Mouse (Mus musculus): ENCODE measurements around the gene Mfge8. TPM values are rescaled to one million over a fixed set of nuclear protein-coding genes. Genes with fewer than 3 reads are reported as not detected.
A peak's percentile ranks its signal among the peaks of the same experiment; 100 is the strongest.

Gene Mfge8
- total RNA-seq (2018; cell fraction: chromatin; rRNA removed), result 100 to 1,000 TPM in 3 of 26 experiments, 10 to 100 TPM in 10, 1 to 10 TPM in 13; 1.1 to 141 (median 10.1) TPM
- total RNA-seq (2018; cell fraction: cytosol; rRNA removed), result 100 to 1,000 TPM in 13 of 26 experiments, 10 to 100 TPM in 13; 33.1 to 227 (median 89.2) TPM
- total RNA-seq (2018; cell fraction: nucleus; rRNA removed), result 100 to 1,000 TPM in 11 of 26 experiments, 10 to 100 TPM in 15; 25.7 to 178 (median 67.5) TPM
- polyA plus RNA-seq (2018), result 152 to 229 TPM (median 154 TPM) in 3 replicates

DNA sequence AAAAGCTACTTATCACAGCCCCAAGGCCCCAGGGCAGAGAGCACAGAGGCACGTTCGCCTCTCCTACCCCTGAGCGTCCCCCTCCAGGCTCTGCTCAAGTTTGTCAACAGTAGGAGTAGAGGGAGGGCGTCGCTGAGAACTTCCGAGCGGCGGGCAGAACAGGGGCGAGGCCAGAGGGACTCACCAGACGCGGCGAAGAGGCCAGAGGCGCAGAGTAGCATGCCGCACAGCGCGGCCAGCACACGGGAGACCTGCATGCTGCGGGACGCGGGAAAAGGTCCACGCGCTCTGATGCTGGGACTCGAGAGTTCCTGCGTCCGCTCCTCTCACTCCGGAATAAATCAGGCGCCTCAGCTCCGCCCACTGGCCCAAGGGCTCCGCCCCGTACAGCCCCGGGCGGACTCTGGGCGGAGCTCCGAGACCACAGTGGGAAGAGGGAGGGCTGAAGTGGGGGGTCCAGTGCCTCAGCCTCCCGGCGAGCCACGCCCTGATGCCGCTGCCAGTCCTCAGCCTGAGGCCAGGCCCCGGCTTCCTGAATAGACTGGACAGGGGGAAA, at the start of gene Mfge8:
Gene Mfge8 (minus strand): TSS at position 350 of the 556 bp plus-strand sequence.
- H3K27ac ChIP-seq, result no peak within 1 kb of the TSS
- no peaks in the 10 kb centered on the region for H3K79me2 ChIP-seq (ENCODE audit: inconsistent target)
- WGBS (ENCODE audit: missing documents), result 1% methylated on average over 39 of the region's 39 CpGs

DNA sequence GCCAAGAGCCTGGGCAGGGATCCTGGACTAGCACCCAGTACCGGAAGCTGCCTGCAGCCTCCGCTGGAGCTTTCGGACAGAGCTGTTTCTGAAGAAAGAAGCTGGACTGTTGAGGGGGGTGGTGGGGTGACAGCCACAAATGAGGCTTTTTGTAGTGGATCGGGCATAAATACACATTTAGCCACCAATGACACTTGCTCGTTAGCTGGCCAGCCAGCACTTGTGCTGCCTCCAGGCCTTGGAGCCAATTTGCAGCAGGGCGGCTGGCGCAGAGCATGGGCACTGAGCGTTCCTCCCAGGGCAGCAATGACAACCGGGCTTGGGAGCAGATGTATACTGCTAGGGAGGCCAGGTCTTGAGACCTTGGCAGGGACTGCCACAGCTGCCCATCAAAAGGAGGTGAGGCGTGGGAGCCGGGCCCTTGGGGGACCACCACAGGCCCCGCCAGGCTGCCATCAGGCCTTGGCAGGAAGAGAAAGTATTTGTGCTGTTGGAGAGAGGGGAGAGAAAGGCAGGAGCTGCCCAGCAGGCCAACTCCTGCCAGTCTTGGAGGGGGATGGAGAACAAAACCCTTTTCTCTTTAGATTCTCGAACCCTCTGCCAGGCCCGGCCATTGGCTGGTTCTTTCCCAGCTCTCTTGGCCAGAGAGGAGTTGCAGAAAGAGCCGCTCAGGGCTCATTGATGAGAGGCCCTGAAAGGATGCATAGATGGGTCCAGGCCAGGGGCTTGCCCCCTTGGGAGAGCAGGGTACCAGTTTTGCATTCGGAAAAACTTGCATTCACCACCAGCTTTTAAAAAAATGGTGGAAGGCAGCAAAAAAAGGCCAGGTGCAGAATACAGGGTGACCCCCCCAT, 45.9 kb upstream of the Mfge8 start:
- 94% methylated on average over 16 of the region's 16 CpGs for WGBS (ENCODE audit: missing documents)
- no peaks in the 10 kb centered on the region for H3K79me2 ChIP-seq (ENCODE audit: inconsistent target)
- H3K27ac ChIP-seq, result no peak overlapping the region
- no peak overlapping the region for H3K4me3 ChIP-seq (ENCODE audit: inconsistent target)
- H3K36me3 ChIP-seq (ENCODE audit: inconsistent target), result no peaks in the 10 kb centered on the region

More for the DNA sequence above, at the start of gene Mfge8:
- H3K4me3 ChIP-seq (ENCODE audit: inconsistent target), result peak within 1 kb of the TSS; percentile 42
- H3K36me3 ChIP-seq (ENCODE audit: inconsistent target), result no peaks in the 10 kb centered on the region

DNA sequence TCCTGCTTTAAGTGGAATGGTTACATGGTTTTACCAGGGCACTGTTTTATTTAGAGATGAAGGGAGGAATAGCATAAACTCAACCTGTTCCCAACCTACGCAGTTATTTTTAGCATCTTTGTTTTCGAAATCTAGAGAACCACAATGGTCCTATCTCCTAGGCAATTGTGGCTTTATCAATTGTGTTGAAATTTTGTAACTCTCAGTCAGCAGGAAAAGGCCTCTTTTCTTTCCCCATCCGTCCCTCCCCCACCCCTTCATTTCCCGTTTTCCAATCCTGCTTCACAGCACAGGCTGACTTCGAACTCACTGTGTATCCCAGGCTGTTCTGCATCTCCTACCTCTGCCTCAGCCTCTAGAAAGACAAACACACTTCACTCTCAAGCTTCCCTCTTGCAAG, 45.1 kb upstream of the Mfge8 start:
- no peak overlapping the region for H3K4me3 ChIP-seq (ENCODE audit: inconsistent target)
- no peak overlapping the region for H3K27ac ChIP-seq
- WGBS (ENCODE audit: missing documents), result 6% methylated on average over 5 of the region's 5 CpGs
- no peaks in the 10 kb centered on the region for H3K36me3 ChIP-seq (ENCODE audit: inconsistent target)
- H3K79me2 ChIP-seq (ENCODE audit: inconsistent target), result no peaks in the 10 kb centered on the region

DNA sequence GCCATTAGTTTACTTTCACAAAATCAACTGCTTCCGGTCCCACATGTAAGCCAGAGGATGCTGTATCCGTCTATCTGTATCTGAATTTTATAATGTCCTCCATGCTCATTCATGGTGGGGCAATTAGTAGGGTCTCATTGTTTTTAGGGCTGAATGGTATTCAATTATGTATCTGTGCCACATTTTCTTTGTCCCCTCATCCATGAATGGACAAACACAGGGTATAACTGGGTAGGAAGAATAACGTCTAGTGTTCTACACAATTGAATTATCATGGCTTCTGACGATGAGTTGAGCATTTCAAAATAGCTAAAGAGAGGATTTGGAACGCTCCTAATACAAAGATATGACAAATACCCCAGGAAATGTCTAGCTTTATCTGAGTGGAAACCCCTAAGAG, 42.6 kb upstream of the Mfge8 start:
- Histone ChIP-seq H3K4me3 (ENCODE audit: inconsistent target) (no peak overlapping the region), H3K79me2 (ENCODE audit: inconsistent target) (no peaks in the 10 kb centered on the region), H3K36me3 (ENCODE audit: inconsistent target) (no peaks in the 10 kb centered on the region), H3K27ac (no peak overlapping the region)
- 72% methylated on average over 5 of the region's 5 CpGs for WGBS (ENCODE audit: missing documents)

DNA sequence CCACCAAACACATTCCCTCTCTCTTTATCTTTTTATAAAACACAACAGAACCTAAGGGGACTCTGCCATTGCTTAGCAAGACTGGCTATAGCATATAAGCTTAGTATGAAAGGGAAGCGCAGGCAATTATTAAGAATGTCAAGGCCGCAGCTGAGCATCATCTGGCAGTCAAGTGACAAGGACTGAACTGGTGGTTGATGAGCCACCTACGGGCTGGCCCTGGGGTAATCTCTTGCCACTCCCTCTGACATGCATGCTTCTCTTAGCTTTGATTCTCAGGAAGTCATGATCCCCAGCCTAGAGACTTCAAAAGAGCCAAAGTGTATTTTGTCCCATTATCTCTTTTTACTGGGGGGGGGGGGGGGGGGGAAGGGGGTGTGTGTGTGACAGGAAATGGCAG, 41.7 kb upstream of the Mfge8 start:
- H3K27ac ChIP-seq, result no peak overlapping the region
- WGBS (ENCODE audit: missing documents), result 73% methylated on average over 3 of the region's 3 CpGs
- H3K36me3 ChIP-seq (ENCODE audit: inconsistent target), result no peaks in the 10 kb centered on the region
- no peaks in the 10 kb centered on the region for H3K79me2 ChIP-seq (ENCODE audit: inconsistent target)
- no peak overlapping the region for H3K4me3 ChIP-seq (ENCODE audit: inconsistent target)

DNA sequence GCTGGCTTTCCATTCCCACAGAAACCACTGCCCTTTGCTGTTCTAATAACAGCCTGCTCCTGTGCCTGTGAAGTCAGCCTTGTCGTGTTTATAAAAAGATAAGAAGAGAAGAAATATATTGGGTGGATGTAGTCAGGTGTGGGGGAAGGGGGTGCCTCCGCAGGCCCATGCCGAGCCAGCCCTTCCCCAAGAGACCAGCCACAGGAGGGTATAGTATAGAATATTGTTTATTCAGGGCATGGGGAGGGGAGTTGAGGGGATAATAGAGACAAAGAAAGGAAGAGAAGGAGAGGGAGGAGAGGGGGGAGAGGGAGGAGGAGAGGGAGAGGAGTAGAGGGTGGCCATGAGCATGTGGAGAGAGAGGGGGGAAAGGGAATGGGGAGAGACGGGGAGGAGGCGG, 40.4 kb upstream of the Mfge8 start:
- Histone ChIP-seq H3K4me3 (ENCODE audit: inconsistent target) (no peak overlapping the region), H3K36me3 (ENCODE audit: inconsistent target) (no peaks in the 10 kb centered on the region), H3K79me2 (ENCODE audit: inconsistent target) (no peaks in the 10 kb centered on the region), H3K27ac (no peak overlapping the region)
- WGBS (ENCODE audit: missing documents), result 46% methylated on average over 3 of the region's 5 CpGs

DNA sequence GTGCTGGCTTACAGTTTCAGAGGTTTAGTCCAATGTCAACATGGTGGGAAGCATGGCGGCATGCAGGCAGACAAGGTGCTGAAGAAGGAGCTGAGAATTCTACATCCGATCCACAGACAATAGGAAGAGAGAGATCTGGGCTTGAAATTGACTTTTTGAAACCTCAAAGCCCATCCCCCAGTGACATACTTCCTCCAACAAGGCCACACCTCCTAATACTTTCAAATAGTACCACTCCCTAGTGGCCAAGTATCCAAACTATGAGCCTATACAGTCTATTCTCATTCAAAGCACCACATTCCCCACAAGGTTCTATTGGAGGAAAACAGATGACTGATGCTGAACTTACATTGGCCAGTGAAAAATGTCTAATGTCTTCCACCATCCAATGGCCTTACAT, 38.7 kb upstream of the Mfge8 start:
- H3K27ac ChIP-seq, result no peak overlapping the region
- H3K79me2 ChIP-seq (ENCODE audit: inconsistent target), result no peaks in the 10 kb centered on the region
- no peaks in the 10 kb centered on the region for H3K36me3 ChIP-seq (ENCODE audit: inconsistent target)
- no peak overlapping the region for H3K4me3 ChIP-seq (ENCODE audit: inconsistent target)
- 96% methylated on average over 2 of the region's 2 CpGs for WGBS (ENCODE audit: missing documents)

DNA sequence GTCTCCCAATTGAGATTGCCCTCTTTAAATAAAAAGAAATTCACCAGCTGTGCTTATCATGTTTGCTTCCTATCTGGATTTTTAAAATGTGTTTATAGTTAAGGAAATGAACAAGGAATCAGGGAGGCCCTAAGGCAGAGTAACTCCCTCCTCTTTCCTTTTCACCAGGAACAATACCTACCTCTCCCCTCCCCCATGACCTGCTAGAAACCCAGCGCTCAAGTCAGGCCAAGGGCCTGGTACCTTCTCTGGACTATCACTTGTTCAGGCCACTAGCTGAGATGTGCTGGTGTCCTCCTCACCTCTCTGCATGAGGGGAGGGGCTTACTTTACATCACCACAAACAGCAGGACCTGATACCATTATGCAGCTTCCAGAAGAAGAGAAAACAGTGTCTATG, 34.6 kb upstream of the Mfge8 start:
- Histone ChIP-seq H3K4me3 (ENCODE audit: inconsistent target) (no peak overlapping the region), H3K27ac (no peak overlapping the region), H3K79me2 (ENCODE audit: inconsistent target) (no peaks in the 10 kb centered on the region), H3K36me3 (ENCODE audit: inconsistent target) (no peaks in the 10 kb centered on the region)
- WGBS (ENCODE audit: missing documents), result 95% methylated on average over 1 of the region's 1 CpGs

DNA sequence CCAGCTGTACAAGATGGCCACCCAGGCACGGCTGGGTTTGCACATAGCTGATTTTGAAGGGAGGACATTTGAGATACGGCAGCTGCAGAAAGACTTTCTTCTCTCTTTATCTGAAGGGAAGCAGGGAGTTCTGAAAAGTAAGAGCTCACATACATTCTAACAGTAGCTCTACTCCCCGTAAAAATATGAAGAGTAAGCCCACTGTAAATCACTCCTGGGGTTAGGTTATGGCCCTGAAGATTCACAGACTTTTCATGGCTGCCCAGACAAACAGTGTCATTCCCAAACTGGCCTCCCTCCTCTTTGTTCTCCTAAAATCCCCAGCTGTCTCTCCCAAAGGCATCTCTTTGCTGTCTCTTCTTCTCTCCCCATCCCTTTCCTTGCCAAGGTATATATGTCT, 24.9 kb upstream of the Mfge8 start:
- no peak overlapping the region for H3K4me3 ChIP-seq (ENCODE audit: inconsistent target)
- no peak overlapping the region for H3K27ac ChIP-seq
- no peaks in the 10 kb centered on the region for H3K79me2 ChIP-seq (ENCODE audit: inconsistent target)
- no peaks in the 10 kb centered on the region for H3K36me3 ChIP-seq (ENCODE audit: inconsistent target)
- WGBS (ENCODE audit: missing documents), result 90% methylated on average over 2 of the region's 3 CpGs

DNA sequence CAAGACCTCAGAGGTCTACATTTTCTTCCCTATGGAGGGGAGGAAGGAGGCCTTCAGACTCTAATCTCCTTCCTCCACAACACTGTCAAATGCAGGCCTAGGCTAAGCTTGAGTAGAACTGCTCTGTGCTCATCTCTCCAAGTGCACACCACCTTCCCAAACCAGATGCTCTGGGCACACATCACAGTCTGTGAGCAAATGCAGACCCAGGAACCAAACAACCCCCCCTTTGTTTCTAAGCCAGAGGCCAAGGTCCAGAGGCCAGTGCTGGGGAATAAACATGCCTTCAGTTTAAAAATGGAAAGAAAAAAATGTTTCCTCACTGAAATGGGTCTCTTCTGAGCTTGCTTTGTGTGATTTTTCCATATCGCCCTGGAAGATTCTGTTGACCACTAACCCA, 22.9 kb upstream of the Mfge8 start:
- no peak overlapping the region for H3K27ac ChIP-seq
- no peaks in the 10 kb centered on the region for H3K36me3 ChIP-seq (ENCODE audit: inconsistent target)
- H3K79me2 ChIP-seq (ENCODE audit: inconsistent target), result no peaks in the 10 kb centered on the region
- 100% methylated on average over 1 of the region's 1 CpGs for WGBS (ENCODE audit: missing documents)
- no peak overlapping the region for H3K4me3 ChIP-seq (ENCODE audit: inconsistent target)

DNA sequence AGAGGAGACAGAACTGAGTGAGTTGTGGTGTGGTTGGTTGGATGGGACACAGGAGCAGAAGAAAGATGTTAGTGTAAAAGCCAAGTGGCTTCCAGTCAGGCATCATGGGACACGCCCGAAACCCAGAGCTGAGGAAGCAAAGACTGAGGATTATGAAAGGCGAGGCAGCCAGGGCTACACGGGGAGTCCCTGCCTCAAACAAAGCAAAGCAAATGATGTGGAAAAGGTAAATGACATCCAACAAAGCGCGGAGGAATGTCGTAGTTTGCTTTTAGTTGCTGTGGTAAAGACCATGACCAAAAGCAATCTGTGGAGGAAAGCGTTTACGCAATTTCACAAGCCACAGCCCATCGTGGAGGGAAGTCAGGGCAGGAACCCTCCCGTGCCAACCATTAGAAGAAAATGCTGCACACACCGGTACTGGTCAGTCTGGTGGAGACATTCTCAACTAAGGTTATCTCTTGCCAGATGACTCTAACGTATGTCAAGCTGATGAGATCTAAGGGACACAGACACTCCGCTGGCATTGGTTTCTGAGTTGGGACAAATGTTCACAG, 18.2 kb upstream of the Mfge8 start:
- Histone ChIP-seq H3K79me2 (ENCODE audit: inconsistent target) (no peaks in the 10 kb centered on the region), H3K4me3 (ENCODE audit: inconsistent target) (no peak overlapping the region), H3K27ac (no peak overlapping the region), H3K36me3 (ENCODE audit: inconsistent target) (no peaks in the 10 kb centered on the region)
- 36% methylated on average over 14 of the region's 14 CpGs for WGBS (ENCODE audit: missing documents)

DNA sequence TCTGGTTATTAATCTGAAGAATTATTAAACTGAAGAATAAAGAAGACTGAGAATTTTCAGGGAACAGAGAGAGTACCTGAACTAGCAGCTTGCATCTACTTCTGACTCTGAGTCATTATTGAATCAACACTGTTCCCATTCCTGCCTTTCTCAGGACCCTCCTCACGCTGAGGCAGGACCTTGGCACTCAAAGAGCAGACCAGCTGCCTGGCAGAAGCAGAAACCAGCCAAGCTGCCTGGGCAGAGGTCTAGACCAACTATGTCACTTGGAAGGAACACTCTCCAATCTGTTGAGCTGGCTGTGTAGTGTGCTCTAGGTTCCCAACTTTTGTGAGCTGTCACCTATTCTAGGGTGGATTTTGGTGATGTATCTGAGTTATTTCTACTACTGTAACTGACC, 10.5 kb upstream of the Mfge8 start:
- WGBS (ENCODE audit: missing documents), result 86% methylated on average over 1 of the region's 1 CpGs
- H3K79me2 ChIP-seq (ENCODE audit: inconsistent target), result no peaks in the 10 kb centered on the region
- no peaks in the 10 kb centered on the region for H3K36me3 ChIP-seq (ENCODE audit: inconsistent target)

DNA sequence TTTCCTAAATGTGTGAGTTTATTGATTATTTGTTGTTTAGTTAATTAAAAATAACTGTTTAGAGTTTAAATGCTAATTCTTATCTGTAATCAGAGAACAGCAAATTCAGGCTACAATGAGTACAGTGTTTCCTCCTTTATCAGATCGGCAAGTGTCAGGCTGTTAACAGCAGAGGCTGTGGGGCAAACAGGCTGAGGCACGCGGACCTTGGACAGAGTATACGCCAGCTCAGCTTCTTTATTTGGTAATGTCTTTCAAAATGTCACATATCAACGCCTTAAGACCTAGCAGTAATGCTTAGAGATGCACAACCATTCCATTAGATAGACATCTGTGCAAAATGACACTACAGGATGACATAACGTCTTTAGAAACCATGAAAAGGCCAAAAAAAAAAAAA, 662 bp upstream of the Mfge8 start:
- H3K4me3 ChIP-seq (ENCODE audit: inconsistent target), result no peak overlapping the region
- H3K79me2 ChIP-seq (ENCODE audit: inconsistent target), result no peaks in the 10 kb centered on the region
- no peak overlapping the region for H3K27ac ChIP-seq
- 59% methylated on average over 6 of the region's 6 CpGs for WGBS (ENCODE audit: missing documents)
- H3K36me3 ChIP-seq (ENCODE audit: inconsistent target), result no peaks in the 10 kb centered on the region

More for the DNA sequence above, 10.5 kb upstream of the Mfge8 start:
- Histone ChIP-seq H3K27ac (no peak overlapping the region), H3K4me3 (ENCODE audit: inconsistent target) (no peak overlapping the region)

DNA sequence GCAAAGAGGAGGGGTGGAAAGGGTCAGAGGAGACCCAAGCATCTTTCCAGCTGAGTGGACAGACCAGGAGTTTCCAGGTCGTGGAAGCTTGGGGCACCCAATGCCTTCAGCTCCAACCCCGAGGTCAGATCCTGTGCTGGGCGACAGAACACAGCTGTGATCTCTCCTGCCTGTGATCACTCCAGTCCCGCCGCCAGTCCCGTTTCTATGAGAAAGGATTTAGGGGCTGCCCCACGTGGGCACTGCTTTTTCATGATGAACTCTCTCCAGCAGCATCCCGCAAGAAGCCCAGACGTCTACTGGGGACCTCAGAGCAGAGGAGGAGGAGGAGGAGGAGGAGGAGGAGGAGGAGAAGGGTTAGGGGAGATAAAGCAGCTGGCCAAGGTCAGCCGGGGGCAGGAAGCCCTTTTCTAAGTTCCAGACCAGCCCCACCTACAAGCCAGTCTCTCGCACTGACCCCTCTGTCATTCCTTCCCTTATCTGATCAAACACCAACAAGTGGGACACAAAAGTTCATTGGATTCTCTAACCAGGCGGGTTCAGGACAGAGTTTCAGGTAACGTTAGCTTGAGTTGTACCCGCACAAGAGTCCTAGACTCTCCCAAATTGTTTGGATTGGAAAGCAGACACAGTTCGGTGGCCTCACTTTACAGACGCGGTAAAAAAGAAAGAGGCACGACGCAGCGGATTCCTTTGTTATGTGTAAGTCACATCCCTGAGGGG, 768 bp downstream of the Mfge8 start:
- Histone ChIP-seq H3K27ac (no peak overlapping the region), H3K4me3 (ENCODE audit: inconsistent target) (peak overlapping the region; percentile 42), H3K79me2 (ENCODE audit: inconsistent target) (no peaks in the 10 kb centered on the region), H3K36me3 (ENCODE audit: inconsistent target) (no peaks in the 10 kb centered on the region)
- 9% methylated on average over 19 of the region's 20 CpGs for WGBS (ENCODE audit: missing documents)

All from macrophage (primary cell).